Mouse (Mus musculus): ENCODE results near the gene Utp6.

- no peak for TF ChIP-seq POLR2A (IDR thresholded peaks at IDR 0.05; ENCODE audit: insufficient read depth, low read length)
- no peak for TF ChIP-seq CTCF (IDR thresholded peaks at IDR 0.05; ENCODE audit: low read depth, low read length)
Measured at GRCm38 (mm10) chr11:79965896-79966295, 3.7 kb upstream of the Utp6 start.
